Mouse (Mus musculus) stomach, postnatal 0 days (tissue): ENCODE measurements at regions not wholly inside any gene's neighbourhood (a gene's known extent, or its start where the extent isn't known, plus 50 kb on each side); places are given as distances from the start of the nearest gene placed in this dataset.

Experiments
- CTCF ChIP-seq: IDR thresholded peaks from 2 replicates; pipeline ENCODE4 v1.5.1; 2016; ENCODE audit warnings: antibody characterized with exemption, low read depth, mild to moderate bottlenecking, moderate library complexity
- EP300 ChIP-seq: optimal IDR thresholded peaks from 2 replicates; pipeline ENCODE3; 2016; ENCODE audit warnings: antibody characterized with exemption

GRCm38 (mm10) chr9:50032322-50033158, 233.8 kb upstream of the Ncam1 start:
- TF ChIP-seq CTCF (no peak), EP300 (no peak)
